Mouse (Mus musculus) bone marrow, adult 2 months (tissue): ENCODE data around the gene Cul3. TPM values are rescaled to one million over a fixed set of nuclear protein-coding genes. Genes with fewer than 3 reads are reported as not detected.

Source experiments
- H3K27ac ChIP-seq: fragments of 200-500 bp; 2 replicates; pipeline ENCODE4 v1.5.1; 2012; ENCODE audit warnings: low read depth, mild to moderate bottlenecking, control low read depth, inconsistent platforms, low read length; ENCODE audit not compliant: control insufficient read depth, poor library complexity, insufficient read depth
- H3K4me1 ChIP-seq: fragments of 200-500 bp; 2 replicates; pipeline ENCODE4 v1.6.1; 2011; ENCODE audit warnings: low read length; ENCODE audit not compliant: control insufficient read depth, insufficient read depth
- H3K4me3 ChIP-seq: fragments of 200-500 bp; replicated peaks from 2 replicates; pipeline ENCODE3; 2011; ENCODE audit warnings: mild to moderate bottlenecking, low read depth, low read length, control low read depth; ENCODE audit not compliant: control insufficient read depth
- CTCF ChIP-seq: fragments of 200-500 bp; IDR thresholded peaks from 2 replicates; pipeline ENCODE4 v1.5.1; 2011; ENCODE audit warnings: low read length, control low read depth; ENCODE audit not compliant: control insufficient read depth, insufficient read depth
- POLR2A ChIP-seq: fragments of 200-500 bp; IDR thresholded peaks from 2 replicates; pipeline ENCODE4 v1.6.1; 2011; ENCODE audit warnings: low read depth, mild to moderate bottlenecking, control low read depth, low read length, borderline replicate concordance; ENCODE audit not compliant: control insufficient read depth
- WGBS: fragments of 180-500 bp; shearing (Covaris S2); methylation state at CpG from one replicate; pipeline ENCODE4 v1.1.7; 2018; 5-methylcytosine and 5-hydroxymethylcytosine counted together
- polyA plus RNA-seq: library from polyadenylated mRNA; stranded (reverse); fragments of >200 nt; gene quantifications from 2 replicates; pipeline ENCODE4 v1.2.4, GENCODE M21; 2011; ENCODE audit warnings: low replicate concordance; ENCODE audit not compliant: missing spikeins, insufficient read depth, insufficient read length

Gene Cul3
- polyA plus RNA-seq, 1 experiment = 48.5 TPM

GRCm38 (mm10) chr1:80250247-80250646, 90.0 kb downstream of the Cul3 start:
- no peak overlapping the region for H3K4me3 ChIP-seq
- WGBS = 81% methylated on average over 5 of the region's 5 CpGs

GRCm38 (mm10) chr1:80247131-80247530, 93.1 kb downstream of the Cul3 start:
- no peak overlapping the region for H3K27ac ChIP-seq
- H3K4me1 ChIP-seq = no peaks in the 10 kb centered on the region
- H3K4me3 ChIP-seq = no peak overlapping the region
- no peak for TF ChIP-seq CTCF
- no peak for TF ChIP-seq POLR2A

More at GRCm38 (mm10) chr1:80250247-80250646, 90.0 kb downstream of the Cul3 start:
- TF ChIP-seq CTCF = no peak
- no peak for TF ChIP-seq POLR2A
- Histone ChIP-seq H3K4me1 (no peaks in the 10 kb centered on the region), H3K27ac (no peak overlapping the region)

GRCm38 (mm10) chr1:80244123-80244522, 96.2 kb downstream of the Cul3 start:
- H3K27ac ChIP-seq = no peak overlapping the region
- 26% methylated on average over 3 of the region's 3 CpGs for WGBS
- TF ChIP-seq POLR2A (no peak), CTCF (no peak)
- no peaks in the 10 kb centered on the region for H3K4me1 ChIP-seq
- H3K4me3 ChIP-seq = no peak overlapping the region

GRCm38 (mm10) chr1:80241579-80241978, 98.7 kb downstream of the Cul3 start:
- no peaks in the 10 kb centered on the region for H3K4me1 ChIP-seq
- TF ChIP-seq CTCF = no peak
- TF ChIP-seq POLR2A = no peak
- H3K4me3 ChIP-seq = no peak overlapping the region
- WGBS = 88% methylated on average over 6 of the region's 6 CpGs
- no peak overlapping the region for H3K27ac ChIP-seq

GRCm38 (mm10) chr1:80240017-80240660, 100.1 kb downstream of the Cul3 start:
- 77% methylated on average over 12 of the region's 12 CpGs for WGBS
- no peak for TF ChIP-seq CTCF
- no peaks in the 10 kb centered on the region for H3K4me1 ChIP-seq
- no peak overlapping the region for H3K4me3 ChIP-seq
- no peak overlapping the region for H3K27ac ChIP-seq

- no peak for TF ChIP-seq CTCF
- TF ChIP-seq POLR2A = no peak
- WGBS = 75% methylated on average over 11 of the region's 11 CpGs
Measured at GRCm38 (mm10) chr1:80239481-80239880, 100.8 kb downstream of the Cul3 start.

GRCm38 (mm10) chr1:80236951-80237702, 103.2 kb downstream of the Cul3 start:
- Histone ChIP-seq H3K4me3 (no peak overlapping the region), H3K27ac (no peak overlapping the region), H3K4me1 (no peaks in the 10 kb centered on the region)
- WGBS = 77% methylated on average over 11 of the region's 11 CpGs
- TF ChIP-seq POLR2A (no peak), CTCF (no peak)

More at GRCm38 (mm10) chr1:80239481-80239880, 100.8 kb downstream of the Cul3 start:
- H3K27ac ChIP-seq = no peak overlapping the region
- no peak overlapping the region for H3K4me3 ChIP-seq
- H3K4me1 ChIP-seq = no peaks in the 10 kb centered on the region

GRCm38 (mm10) chr1:80236126-80236525, 104.2 kb downstream of the Cul3 start:
- TF ChIP-seq POLR2A (no peak), CTCF (no peak)
- WGBS = 65% methylated on average over 1 of the region's 1 CpGs
- Histone ChIP-seq H3K4me1 (no peaks in the 10 kb centered on the region), H3K4me3 (no peak overlapping the region), H3K27ac (no peak overlapping the region)

GRCm38 (mm10) chr1:80230612-80231011, 109.7 kb downstream of the Cul3 start:
- H3K4me3 ChIP-seq = no peak overlapping the region
- no peaks in the 10 kb centered on the region for H3K4me1 ChIP-seq
- WGBS = 61% methylated on average over 1 of the region's 1 CpGs
- TF ChIP-seq CTCF (no peak), POLR2A (no peak)
- H3K27ac ChIP-seq = no peak overlapping the region
